Mouse (Mus musculus) kidney, postnatal 14 days (tissue): ENCODE results near the gene Slc17a4.

Source experiments
- DNase-seq: peaks from one replicate; pipeline ENCODE4 v3.0.0; 2022; ENCODE audit warnings: mixed read lengths

Gene Slc17a4

DNA sequence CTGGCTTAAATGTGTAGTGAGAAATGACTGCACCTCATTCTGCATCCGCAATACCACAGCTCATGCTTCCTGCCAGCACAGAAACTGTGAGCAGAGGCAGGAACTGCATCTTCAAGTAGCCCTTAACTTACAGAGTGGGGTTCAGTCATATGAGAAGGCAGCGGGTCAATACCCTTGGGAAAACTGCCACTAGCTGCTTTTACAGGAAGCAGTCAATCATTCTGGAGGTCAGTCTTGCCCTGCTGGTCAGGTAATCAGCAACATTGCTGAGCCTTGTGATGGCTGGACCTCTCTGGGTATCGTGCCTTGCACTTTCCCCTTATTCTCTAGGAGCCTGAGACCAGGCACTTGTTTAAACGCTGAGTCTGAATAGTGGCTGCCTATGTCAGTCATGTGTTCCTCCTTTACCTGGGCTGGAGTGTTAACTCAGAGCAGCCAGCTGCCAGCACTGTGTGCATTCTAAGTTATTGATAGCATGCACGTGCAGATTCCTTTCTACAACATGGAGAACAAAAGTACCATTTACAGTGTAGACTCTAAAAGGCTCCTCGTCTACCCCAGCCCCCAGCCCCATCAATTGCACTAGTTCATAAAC lies 25.7 kb downstream of the Slc17a4 start:
- DNase-seq, result peak; percentile 46

DNA sequence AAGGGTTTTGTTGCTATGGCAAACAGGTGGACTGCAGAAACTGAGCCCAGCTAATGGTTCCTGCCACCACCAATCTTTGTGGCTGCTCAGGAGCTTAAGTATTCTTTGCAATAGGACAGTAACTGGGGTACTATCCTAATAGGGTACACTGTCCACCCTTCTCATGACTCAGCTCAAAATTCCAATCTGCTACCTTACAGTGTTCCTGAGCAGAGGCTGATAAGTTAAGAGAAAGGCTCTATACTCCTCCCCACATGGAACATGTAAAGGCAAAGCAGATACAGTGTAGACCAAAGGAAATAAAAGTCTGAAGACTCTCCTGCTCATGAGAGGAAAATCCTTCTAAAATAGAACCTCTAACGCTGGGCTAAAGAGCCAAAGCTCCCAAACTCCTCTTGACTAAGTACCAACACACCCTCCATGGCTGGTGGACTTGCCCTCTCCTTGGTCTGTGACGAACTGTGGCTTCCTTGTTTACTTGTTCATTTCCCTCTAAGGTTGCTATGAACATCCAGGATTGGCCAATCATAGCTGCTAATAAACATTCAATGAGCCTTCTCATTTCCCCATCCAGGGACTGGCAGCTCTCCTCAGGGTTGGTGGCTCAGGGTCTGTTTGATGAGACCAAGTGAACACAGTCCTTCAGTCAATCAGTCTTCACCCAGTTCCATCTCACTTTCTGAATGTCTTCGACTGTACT lies 27.6 kb downstream of the Slc17a4 start:
- DNase-seq, result no peak

DNA sequence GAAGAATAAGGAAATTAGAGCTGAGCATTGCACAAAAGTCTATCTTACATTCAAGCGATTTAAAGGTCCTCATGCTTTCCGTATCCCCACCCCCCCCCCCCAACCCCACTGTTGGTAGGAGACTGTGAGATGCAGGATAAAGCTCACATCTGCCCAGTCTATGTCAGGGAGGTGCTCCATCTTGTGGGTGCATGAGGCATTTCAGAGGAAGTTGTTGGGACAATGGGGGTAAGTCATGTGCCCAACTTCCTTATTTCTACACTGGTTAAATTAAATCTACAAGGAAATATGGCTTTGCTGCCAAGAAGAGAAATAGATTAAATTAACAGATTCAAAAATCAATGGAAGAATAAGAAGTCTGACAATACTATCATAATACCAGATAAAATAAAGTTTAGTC lies 29.3 kb downstream of the Slc17a4 start:
- DNase-seq, result no peak

DNA sequence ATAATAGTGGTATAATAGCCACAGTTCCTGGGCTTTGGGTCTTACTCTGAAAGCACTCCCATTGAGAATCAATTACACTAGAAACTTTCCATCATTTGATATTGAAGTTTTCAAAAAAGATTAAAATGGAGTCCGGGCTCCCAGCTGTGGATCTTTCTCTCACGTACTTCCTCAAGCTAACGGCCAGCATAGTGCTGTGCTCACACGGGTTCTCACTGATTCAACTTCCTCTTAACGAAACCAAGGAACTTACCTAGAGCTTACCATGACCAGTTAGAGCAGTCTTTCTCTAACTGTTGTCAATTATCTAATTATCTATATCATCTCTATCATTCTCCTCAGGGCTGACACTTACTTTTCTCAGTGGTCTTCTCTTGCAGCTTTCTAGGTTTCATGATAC lies 35.2 kb downstream of the Slc17a4 start:
- DNase-seq, result no peak

DNA sequence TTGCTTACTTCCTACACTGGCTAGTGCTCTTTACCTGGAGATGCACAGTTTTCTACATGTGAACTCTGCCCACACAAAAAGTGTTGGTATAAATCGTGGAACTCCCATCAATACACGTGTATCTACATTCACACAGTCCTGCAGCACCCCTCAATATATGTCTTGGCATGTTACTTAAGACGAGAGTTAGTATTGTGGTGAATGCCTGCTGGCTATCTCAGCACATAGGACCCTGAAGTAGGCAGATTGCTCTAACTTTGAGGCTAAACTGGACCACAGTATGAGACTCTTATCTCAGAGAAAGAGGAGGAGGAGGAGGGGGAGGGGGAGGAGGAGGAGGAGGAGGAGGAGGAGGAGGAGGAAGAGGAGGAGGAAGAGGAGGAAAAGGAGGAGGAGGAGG lies 35.7 kb downstream of the Slc17a4 start:
- DNase-seq, result no peak

DNA sequence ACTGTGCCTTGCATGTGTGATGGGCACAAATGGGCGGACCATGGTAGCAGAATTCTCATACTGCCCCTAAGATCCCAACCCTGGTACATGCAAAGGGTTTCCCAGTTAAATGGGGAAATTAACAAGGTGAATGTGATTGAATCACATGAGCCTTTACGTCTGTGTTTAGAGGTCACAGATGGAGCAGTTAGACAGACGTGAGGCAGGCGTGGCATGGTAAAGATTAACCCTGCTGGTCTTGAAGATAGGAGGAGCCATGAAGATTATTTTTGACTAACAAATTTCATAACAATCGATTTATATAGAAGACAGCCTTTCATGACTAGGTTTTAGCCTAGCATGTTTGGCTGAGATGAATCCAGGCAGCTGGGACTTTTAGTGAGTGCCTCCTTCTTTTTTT lies 41.7 kb downstream of the Slc17a4 start:
- DNase-seq, result no peak

DNA sequence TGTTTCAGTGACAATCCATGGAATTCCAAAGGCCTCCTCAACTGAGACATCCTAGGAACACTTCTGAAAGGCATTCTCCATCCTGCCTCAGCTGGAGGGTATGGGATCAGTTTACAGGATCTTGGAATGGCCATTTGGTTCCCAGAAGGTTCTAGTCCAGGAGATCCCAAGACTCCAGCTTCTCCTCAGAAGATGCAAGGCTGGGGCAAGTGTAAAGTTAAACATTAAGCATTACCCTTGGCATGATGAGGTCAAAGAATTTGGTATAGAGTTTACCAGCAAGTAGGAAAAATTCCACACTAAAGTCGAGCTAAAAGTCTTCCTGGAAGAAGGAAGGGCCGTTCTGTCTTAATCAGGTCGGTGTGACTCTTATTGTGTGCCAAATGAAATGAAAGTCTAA lies 44.8 kb downstream of the Slc17a4 start:
- DNase-seq, result peak; percentile 53

DNA sequence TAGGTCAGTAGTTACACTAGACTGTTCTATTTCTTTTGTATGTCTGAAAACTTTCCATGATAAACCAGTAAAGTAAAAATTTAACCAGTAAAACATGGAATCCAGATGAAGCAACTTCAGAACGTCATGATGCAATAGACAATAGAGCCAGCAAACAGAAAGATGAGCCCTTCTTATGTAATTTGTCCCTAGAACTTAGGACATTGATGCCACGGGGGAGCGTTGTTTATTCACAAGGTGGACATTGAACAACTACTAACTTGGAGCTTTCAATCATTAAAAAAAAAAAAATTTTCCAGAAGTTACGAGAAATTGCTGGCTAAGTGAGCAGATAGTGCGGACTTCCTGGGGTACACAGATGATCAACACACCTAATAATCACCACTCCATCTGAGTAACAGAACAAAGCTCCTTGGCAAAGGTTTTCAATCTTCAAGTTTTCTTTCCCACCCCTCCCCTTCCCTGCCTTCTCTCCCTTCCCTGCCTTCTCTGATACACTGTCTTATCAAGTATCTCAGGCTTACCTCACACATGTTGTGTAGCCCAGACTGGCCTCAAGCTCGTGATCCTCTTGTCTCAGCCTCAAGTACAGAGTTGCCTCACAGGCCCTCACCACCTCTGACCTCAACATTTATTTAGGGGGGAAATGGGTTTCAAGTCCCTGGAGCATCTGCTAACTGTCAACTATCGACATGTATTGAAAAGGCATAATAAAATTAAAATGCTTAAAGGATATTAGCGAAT lies 45.8 kb downstream of the Slc17a4 start:
- DNase-seq, result peak; percentile 49

DNA sequence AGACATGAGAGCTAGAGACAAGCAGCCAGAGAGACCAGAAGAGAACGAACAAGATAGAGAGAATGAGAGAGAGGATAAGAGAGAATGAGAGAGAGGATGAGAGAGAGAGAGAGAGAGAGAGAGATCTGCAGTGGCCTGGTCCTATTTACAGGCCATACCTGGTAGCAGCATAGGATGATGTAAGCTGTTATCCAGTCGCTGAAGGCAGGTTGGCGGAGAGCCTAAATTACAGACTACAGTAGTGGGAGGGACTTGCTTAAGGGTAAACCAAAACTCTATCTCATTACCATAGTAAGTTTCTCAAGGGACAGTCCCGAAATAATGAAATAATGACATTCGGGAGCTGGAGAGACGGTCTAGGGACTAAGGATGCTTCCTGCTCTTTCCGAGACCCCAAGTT lies 47.4 kb downstream of the Slc17a4 start, which contains the start of gene Slc17a1:
TSS of gene Slc17a1 (plus strand) at position 346 of the 400 bp plus-strand sequence.
- DNase-seq, result peak; percentile 29

DNA sequence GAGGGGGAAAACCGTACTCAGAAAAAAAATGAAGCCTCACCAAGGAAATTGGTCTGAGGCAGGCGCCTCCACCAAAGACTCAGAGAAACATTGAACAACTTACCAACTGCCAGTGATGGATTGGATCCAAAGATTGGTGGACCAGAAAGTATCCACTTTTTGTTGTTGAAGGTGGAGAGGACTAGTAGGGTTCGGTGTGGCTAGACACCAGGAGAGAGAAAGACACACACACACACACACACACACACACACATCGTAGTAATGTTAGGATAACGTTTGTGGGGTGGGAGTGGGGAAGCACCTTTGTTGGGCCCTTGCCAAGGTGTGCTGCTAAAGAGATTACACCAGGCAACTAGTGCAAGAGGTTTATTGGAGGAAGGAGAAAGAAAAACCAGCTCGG lies 47.8 kb downstream of the Slc17a4 start:
- peak; percentile 44 for DNase-seq

DNA sequence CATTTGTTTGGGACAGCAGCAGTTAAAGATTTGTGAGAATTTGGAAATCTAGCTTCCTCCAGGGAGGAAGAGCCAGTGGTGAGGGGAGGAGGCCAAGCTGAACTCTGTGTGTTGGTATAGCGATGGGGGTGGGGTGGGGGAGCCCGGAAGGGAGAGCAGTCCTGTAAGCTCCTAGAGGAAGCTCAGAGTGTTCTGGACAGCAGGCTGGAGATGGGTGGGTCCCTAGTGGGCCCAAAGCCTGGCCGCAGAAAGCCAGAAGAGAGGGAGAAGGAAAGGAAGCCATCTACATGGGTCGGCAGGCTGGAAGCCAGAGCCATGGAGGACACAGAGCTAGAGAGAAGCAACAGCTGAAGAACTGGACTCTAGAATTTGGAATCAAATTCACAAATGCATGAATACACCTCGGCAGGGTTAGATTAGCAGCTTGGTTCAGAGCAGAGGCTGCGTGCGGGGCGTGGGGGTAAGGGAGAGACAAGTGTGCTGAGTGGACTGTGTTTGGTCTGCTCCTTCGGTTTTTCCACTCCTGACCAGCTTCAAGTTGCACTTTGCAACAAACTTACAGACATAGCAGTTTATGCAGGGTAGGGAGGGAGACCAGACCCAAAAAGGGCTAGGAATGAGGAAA lies 48.6 kb downstream of the Slc17a4 start:
- peak; percentile 24 for DNase-seq

DNA sequence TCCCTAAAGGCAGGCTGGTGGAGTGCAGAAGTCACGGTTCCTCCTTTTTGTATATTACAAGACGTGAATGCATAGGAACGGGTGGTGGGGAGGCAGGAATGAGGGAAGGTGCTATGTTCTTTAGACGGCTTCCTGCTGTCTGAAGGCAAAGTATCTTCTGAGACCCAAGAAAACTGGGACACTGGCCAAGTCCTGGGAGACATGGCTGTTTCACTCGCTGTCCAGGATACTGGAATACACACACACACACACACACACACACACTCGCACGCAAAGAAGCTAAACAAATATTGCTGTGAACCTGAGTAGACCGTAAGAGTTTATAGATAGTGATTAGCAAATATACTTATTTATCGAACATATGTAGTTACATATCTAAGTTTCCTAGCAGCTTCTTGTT lies 50.1 kb downstream of the Slc17a4 start:
- peak; percentile 47 for DNase-seq

DNA sequence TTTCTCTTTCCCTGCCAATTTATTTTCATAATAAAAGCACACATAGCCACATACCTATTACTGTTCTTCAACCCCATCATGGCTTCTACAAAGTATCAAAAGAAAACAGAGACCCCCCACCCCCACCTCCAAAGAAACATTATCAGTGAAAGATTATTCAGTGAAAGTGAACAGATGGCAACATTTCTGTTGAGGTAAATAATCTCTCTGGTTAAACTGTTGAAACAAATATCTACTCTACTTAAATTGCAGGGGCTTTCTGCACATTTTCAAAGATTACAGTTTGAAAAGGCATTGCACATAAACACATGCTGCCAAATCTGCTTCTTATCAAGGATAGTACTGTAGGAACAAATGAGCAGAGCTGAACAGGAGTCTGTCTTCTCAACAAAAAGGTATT lies 53.0 kb downstream of the Slc17a4 start:
- no peak for DNase-seq

DNA sequence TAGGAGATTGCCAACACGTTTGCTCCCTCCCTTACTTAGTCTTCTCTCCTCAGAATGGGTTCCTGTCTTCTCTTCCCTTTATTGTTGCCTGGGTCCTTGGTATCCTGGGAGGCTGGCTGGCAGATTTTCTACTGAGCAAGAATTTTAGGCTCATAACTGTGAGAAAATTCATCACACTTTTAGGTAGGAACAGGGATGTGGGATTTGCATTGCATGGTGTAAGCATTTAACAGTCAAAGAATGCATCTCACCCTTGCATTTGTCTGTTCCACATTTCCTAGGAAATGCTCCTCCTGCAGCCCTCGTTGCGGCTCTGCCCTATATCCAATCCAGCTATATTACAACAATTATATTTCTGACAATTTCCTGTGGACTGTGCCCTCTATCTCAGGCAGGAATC lies 58.4 kb downstream of the Slc17a4 start:
- no peak for DNase-seq

DNA sequence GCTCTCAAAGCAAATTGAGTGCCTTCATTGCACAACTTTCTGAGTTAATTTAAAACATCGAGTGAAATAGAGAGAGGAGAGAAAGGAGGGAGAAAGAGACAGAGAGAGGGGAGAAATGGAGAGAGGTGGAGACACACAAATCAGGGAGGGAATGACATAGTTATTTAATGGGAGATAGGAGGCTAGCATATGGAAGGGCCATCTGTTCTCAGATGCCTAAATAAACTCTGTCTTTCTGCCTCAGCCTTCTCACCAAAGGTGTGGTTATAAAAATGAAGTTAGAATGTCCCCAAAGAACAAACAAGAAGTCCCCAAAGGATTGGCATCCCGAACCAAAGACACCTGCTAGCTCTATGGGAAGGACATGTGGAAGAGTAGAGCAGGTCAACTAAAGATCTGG lies 65.5 kb downstream of the Slc17a4 start:
- no peak for DNase-seq
